Mouse (Mus musculus) hindbrain, embryonic 14.5 days (tissue): ENCODE results near the gene Zdhhc17. TPM values are rescaled to one million over a fixed set of nuclear protein-coding genes. Genes with fewer than 3 reads are reported as not detected.

ENCODE experiments used
- ATAC-seq: fragments of 200-750 bp; cut with Nextera tagmentation; 2 replicates; pipeline ENCODE4 v1.8.0; 2017; ENCODE audit warnings: moderate number of reproducible peaks, mild to moderate bottlenecking, moderate TSS enrichment, moderate library complexity; ENCODE audit not compliant: low FRiP score
- DNase-seq: peaks from one replicate; pipeline ENCODE4 v3.0.0-alpha.2; 2015; ENCODE audit warnings: low spot score
- H3K27ac ChIP-seq: fragments of 300-500 bp; sonication (generic); 2 replicates; pipeline ENCODE4 v1.5.1; 2014; ENCODE audit warnings: mild to moderate bottlenecking, moderate library complexity
- H3K27me3 ChIP-seq: fragments of 300-500 bp; sonication (generic); 2 replicates; pipeline ENCODE4 v1.6.1; 2014; ENCODE audit warnings: mild to moderate bottlenecking, low read length, mixed read lengths; ENCODE audit not compliant: control insufficient read depth, insufficient read depth
- H3K36me3 ChIP-seq: fragments of 300-500 bp; sonication (generic); replicated peaks from 2 replicates; pipeline ENCODE4 v1.6.1; 2014; ENCODE audit not compliant: control insufficient read depth, insufficient read depth
- H3K4me1 ChIP-seq: fragments of 300-500 bp; sonication (generic); replicated peaks from 2 replicates; pipeline ENCODE4 v1.6.1; 2014; ENCODE audit warnings: antibody characterized with exemption, low read length, mixed read lengths; ENCODE audit not compliant: control insufficient read depth, insufficient read depth
- H3K4me2 ChIP-seq: fragments of 300-500 bp; sonication (generic); replicated peaks from 2 replicates; pipeline ENCODE4 v1.6.1; 2014; ENCODE audit warnings: mild to moderate bottlenecking, moderate library complexity
- H3K4me3 ChIP-seq: fragments of 300-500 bp; sonication (generic); replicated peaks from 2 replicates; pipeline ENCODE4 v1.5.1; 2014; ENCODE audit warnings: mild to moderate bottlenecking, low read length
- H3K9ac ChIP-seq: fragments of 300-500 bp; sonication (generic); 2 replicates; pipeline ENCODE4 v1.6.1; 2014
- H3K9me3 ChIP-seq: fragments of 300-500 bp; sonication (generic); 2 replicates; pipeline ENCODE4 v1.6.1; 2016; ENCODE audit warnings: low read length; ENCODE audit not compliant: control insufficient read depth
- WGBS: fragments of 180-500 bp; shearing (Covaris S2); extraction: QIAGEN DNeasy Blood & Tissue Kit; methylation state at CpG from one replicate; pipeline ENCODE4 v1.1.7; 2014; 5-methylcytosine and 5-hydroxymethylcytosine counted together
- polyA plus RNA-seq: library from polyadenylated mRNA; unstranded; fragments of >200 nt; fragmentation: Nextera tagmentation; extraction: Ambion mirVana; gene quantifications from 2 replicates; pipeline ENCODE4 v1.2.1, GENCODE M21; 2014

The Zdhhc17 gene
- polyA plus RNA-seq, 1 experiment from 2014 or later, result 62.1 TPM

GRCm38 (mm10) chr10:110938361-110938760, 71.6 kb downstream of the Zdhhc17 start:
- no peak overlapping the region for H3K9ac ChIP-seq

GRCm38 (mm10) chr10:110935669-110936068, 74.3 kb downstream of the Zdhhc17 start:
- WGBS, result 90% methylated on average over 7 of the region's 7 CpGs
- no peaks in the 10 kb centered on the region for H3K27me3 ChIP-seq
- no peak overlapping the region for H3K27ac ChIP-seq
- H3K9me3 ChIP-seq, result no peaks in the 10 kb centered on the region
- ATAC-seq (no peak), DNase-seq (no peak)
- peaks cover 20% of the 10 kb centered on the region for H3K4me1 ChIP-seq
- H3K9ac ChIP-seq, result no peak overlapping the region
- H3K4me3 ChIP-seq, result no peak overlapping the region
- peaks cover 22% of the 10 kb centered on the region for H3K36me3 ChIP-seq
- H3K4me2 ChIP-seq, result no peak overlapping the region

More at GRCm38 (mm10) chr10:110938361-110938760, 71.6 kb downstream of the Zdhhc17 start:
- Histone ChIP-seq H3K4me2 (no peak overlapping the region), H3K36me3 (peaks cover 46% of the 10 kb centered on the region), H3K9me3 (no peaks in the 10 kb centered on the region), H3K4me1 (no peaks in the 10 kb centered on the region), H3K4me3 (no peak overlapping the region), H3K27ac (no peak overlapping the region), H3K27me3 (no peaks in the 10 kb centered on the region)
- 93% methylated on average over 7 of the region's 7 CpGs for WGBS
- no peak for DNase-seq
- no peak for ATAC-seq

GRCm38 (mm10) chr10:110935081-110935480, 74.9 kb downstream of the Zdhhc17 start:
- H3K4me2 ChIP-seq, result no peak overlapping the region
- no peak for DNase-seq
- no peak for ATAC-seq
- peaks cover 24% of the 10 kb centered on the region for H3K4me1 ChIP-seq
- H3K36me3 ChIP-seq, result peaks cover 21% of the 10 kb centered on the region
- WGBS, result 91% methylated on average over 11 of the region's 11 CpGs
- no peak overlapping the region for H3K27ac ChIP-seq
- no peak overlapping the region for H3K9ac ChIP-seq
- no peak overlapping the region for H3K4me3 ChIP-seq
- no peaks in the 10 kb centered on the region for H3K27me3 ChIP-seq
- H3K9me3 ChIP-seq, result no peaks in the 10 kb centered on the region

- WGBS, result 75% methylated on average over 5 of the region's 5 CpGs
- no peak overlapping the region for H3K9ac ChIP-seq
- DNase-seq, result no peak
- H3K9me3 ChIP-seq, result no peaks in the 10 kb centered on the region
- no peak overlapping the region for H3K4me2 ChIP-seq
- H3K36me3 ChIP-seq, result peaks cover 14% of the 10 kb centered on the region
- no peak overlapping the region for H3K4me3 ChIP-seq
- ATAC-seq, result no peak
- no peaks in the 10 kb centered on the region for H3K27me3 ChIP-seq
- no peak overlapping the region for H3K27ac ChIP-seq
- H3K4me1 ChIP-seq, result peaks cover 39% of the 10 kb centered on the region
Observed at GRCm38 (mm10) chr10:110933584-110933983, 76.4 kb downstream of the Zdhhc17 start.

- 58% methylated on average over 20 of the region's 20 CpGs for WGBS
- Histone ChIP-seq H3K4me2 (peak overlapping the region; percentile 42), H3K4me3 (0 out of 2 replicates have a peak overlapping the region, but pooled peaks have one; percentile 6), H3K36me3 (peaks cover 4% of the 10 kb centered on the region; the same call in 1 of the 2 replicates), H3K9ac (peak overlapping the region; percentile 37), H3K27me3 (no peaks in the 10 kb centered on the region), H3K9me3 (no peaks in the 10 kb centered on the region), H3K4me1 (peaks cover 40% of the 10 kb centered on the region), H3K27ac (peak overlapping the region; percentile 87)
- DNase-seq (peak; percentile 58), ATAC-seq (peak; percentile 81)
Observed at GRCm38 (mm10) chr10:110931913-110932560, 77.9 kb downstream of the Zdhhc17 start.

GRCm38 (mm10) chr10:110931161-110931912, 78.6 kb downstream of the Zdhhc17 start:
- 36% methylated on average over 13 of the region's 13 CpGs for WGBS
- no peaks in the 10 kb centered on the region for H3K9me3 ChIP-seq
- peak overlapping the region; percentile 87 for H3K27ac ChIP-seq
- ATAC-seq, result peak; percentile 39
- H3K4me1 ChIP-seq, result peaks cover 45% of the 10 kb centered on the region
- DNase-seq, result peak; percentile 51
- H3K9ac ChIP-seq, result peak overlapping the region; percentile 37
- H3K4me3 ChIP-seq, result peak overlapping the region; percentile 6; the same call in 1 of the 2 replicates
- H3K27me3 ChIP-seq, result no peaks in the 10 kb centered on the region
- H3K4me2 ChIP-seq, result peak overlapping the region; percentile 42
- peaks cover 4% of the 10 kb centered on the region; the same call in 1 of the 2 replicates for H3K36me3 ChIP-seq

- no peaks in the 10 kb centered on the region for H3K36me3 ChIP-seq
- H3K27me3 ChIP-seq, result no peaks in the 10 kb centered on the region
- H3K9ac ChIP-seq, result no peak overlapping the region
- 0 out of 2 replicates have a peak overlapping the region, but pooled peaks have one; percentile 4 for H3K27ac ChIP-seq
- peaks cover 47% of the 10 kb centered on the region for H3K4me1 ChIP-seq
- no peaks in the 10 kb centered on the region for H3K9me3 ChIP-seq
- DNase-seq (no peak), ATAC-seq (0 out of 2 replicates have a peak, but pooled peaks have one; percentile 14)
- WGBS, result 60% methylated on average over 4 of the region's 4 CpGs
- H3K4me3 ChIP-seq, result no peak overlapping the region
- H3K4me2 ChIP-seq, result no peak overlapping the region
Observed at GRCm38 (mm10) chr10:110929756-110930155, 80.2 kb downstream of the Zdhhc17 start.

GRCm38 (mm10) chr10:110927491-110927890, 82.4 kb downstream of the Zdhhc17 start:
- Histone ChIP-seq H3K4me1 (peaks cover 45% of the 10 kb centered on the region), H3K36me3 (no peaks in the 10 kb centered on the region), H3K4me3 (no peak overlapping the region), H3K27ac (no peak overlapping the region), H3K9ac (no peak overlapping the region), H3K27me3 (no peaks in the 10 kb centered on the region), H3K4me2 (no peak overlapping the region), H3K9me3 (no peaks in the 10 kb centered on the region)
- DNase-seq, result no peak
- no peak for ATAC-seq
- 65% methylated on average over 11 of the region's 11 CpGs for WGBS

GRCm38 (mm10) chr10:110922612-110923011, 87.3 kb downstream of the Zdhhc17 start:
- WGBS, result 75% methylated on average over 9 of the region's 9 CpGs
- ATAC-seq (no peak), DNase-seq (no peak)
- no peak overlapping the region; the same call in 1 of the 2 replicates for H3K4me2 ChIP-seq
- peaks cover 19% of the 10 kb centered on the region for H3K4me1 ChIP-seq
- no peak overlapping the region for H3K4me3 ChIP-seq
- H3K36me3 ChIP-seq, result no peaks in the 10 kb centered on the region
- H3K9me3 ChIP-seq, result no peaks in the 10 kb centered on the region
- no peak overlapping the region for H3K9ac ChIP-seq
- H3K27me3 ChIP-seq, result no peaks in the 10 kb centered on the region
- no peak overlapping the region for H3K27ac ChIP-seq
